Mouse (Mus musculus): ENCODE measurements around the gene Kcnq5. TPM values are rescaled to one million over a fixed set of nuclear protein-coding genes. Genes with fewer than 3 reads are reported as not detected.

Gene Kcnq5
- total and polyA plus RNA-seq, 3 experiments: 0.11 TPM; not detected in 2

GRCm38 (mm10) chr1:21829909-21830455, 131.8 kb downstream of the Kcnq5 start:
- no peaks in the 10 kb centered on the region for H3K36me3 ChIP-seq (replicated peaks)
- H3K4me1 ChIP-seq (ENCODE audit: insufficient read depth, low read depth, low read length): no peaks in the 10 kb centered on the region
- ATAC-seq (ENCODE audit: extremely low read depth, insufficient number of reproducible peaks, low FRiP score, poor library complexity, severe bottlenecking): no peak
- no peak for TF ChIP-seq GATA2 (IDR thresholded peaks at IDR 0.05; ENCODE audit: borderline replicate concordance, low read depth, low read length)
- no peak for TF ChIP-seq POLR2AphosphoS5 (IDR thresholded peaks at IDR 0.05; ENCODE audit: insufficient replicate concordance, low read depth, low read length)
- no peak for TF ChIP-seq CTCF (IDR thresholded peaks at IDR 0.05; ENCODE audit: low read depth, low read length)
- no peak for TF ChIP-seq TAL1 (conservative IDR thresholded peaks at IDR 0.05; ENCODE audit: low read depth, low read length)
- no peak for TF ChIP-seq GATA1 (IDR thresholded peaks at IDR 0.05; ENCODE audit: borderline replicate concordance, low read length)
- H3K9me3 ChIP-seq (replicated peaks): no peaks in the 10 kb centered on the region
- DNase-seq (ENCODE audit: low spot score): no peak
- H3K4me3 ChIP-seq (ENCODE audit: low read depth, low read length): no peak overlapping the region
- no peaks in the 10 kb centered on the region for H3K27me3 ChIP-seq (ENCODE audit: insufficient read depth, low read length)

- no peak for DNase-seq (ENCODE audit: low spot score)
- Histone ChIP-seq H3K4me3 (ENCODE audit: low read depth, low read length) (no peak overlapping the region), H3K9me3 (replicated peaks) (no peaks in the 10 kb centered on the region), H3K36me3 (replicated peaks) (no peaks in the 10 kb centered on the region), H3K4me1 (ENCODE audit: insufficient read depth, low read depth, low read length) (no peaks in the 10 kb centered on the region), H3K27me3 (ENCODE audit: insufficient read depth, low read length) (no peaks in the 10 kb centered on the region)
- TF ChIP-seq TAL1 (conservative IDR thresholded peaks at IDR 0.05; ENCODE audit: low read depth, low read length) (no peak), POLR2AphosphoS5 (IDR thresholded peaks at IDR 0.05; ENCODE audit: insufficient replicate concordance, low read depth, low read length) (no peak), CTCF (IDR thresholded peaks at IDR 0.05; ENCODE audit: low read depth, low read length) (no peak), GATA1 (IDR thresholded peaks at IDR 0.05; ENCODE audit: borderline replicate concordance, low read length) (no peak), GATA2 (IDR thresholded peaks at IDR 0.05; ENCODE audit: borderline replicate concordance, low read depth, low read length) (no peak)
- no peak for ATAC-seq (ENCODE audit: extremely low read depth, insufficient number of reproducible peaks, low FRiP score, poor library complexity, severe bottlenecking)
These were observed 141.6 kb downstream of the Kcnq5 start for GRCm38 (mm10) chr1:21820066-21820630.

GRCm38 (mm10) chr1:21805064-21805463, 156.7 kb downstream of the Kcnq5 start:
- H3K4me1 ChIP-seq (ENCODE audit: insufficient read depth, low read depth, low read length): no peaks in the 10 kb centered on the region
- H3K27me3 ChIP-seq (ENCODE audit: insufficient read depth, low read length): no peaks in the 10 kb centered on the region
- no peak overlapping the region for H3K4me3 ChIP-seq (ENCODE audit: low read depth, low read length)
- no peaks in the 10 kb centered on the region for H3K36me3 ChIP-seq (replicated peaks)
- no peaks in the 10 kb centered on the region for H3K9me3 ChIP-seq (replicated peaks)
- ATAC-seq (ENCODE audit: extremely low read depth, insufficient number of reproducible peaks, low FRiP score, poor library complexity, severe bottlenecking) (no peak), DNase-seq (ENCODE audit: low spot score) (no peak)
- TF ChIP-seq TAL1 (conservative IDR thresholded peaks at IDR 0.05; ENCODE audit: low read depth, low read length) (no peak), GATA2 (IDR thresholded peaks at IDR 0.05; ENCODE audit: borderline replicate concordance, low read depth, low read length) (no peak), POLR2AphosphoS5 (IDR thresholded peaks at IDR 0.05; ENCODE audit: insufficient replicate concordance, low read depth, low read length) (no peak), GATA1 (IDR thresholded peaks at IDR 0.05; ENCODE audit: borderline replicate concordance, low read length) (no peak), CTCF (IDR thresholded peaks at IDR 0.05; ENCODE audit: low read depth, low read length) (no peak)

- TF ChIP-seq POLR2AphosphoS5 (IDR thresholded peaks at IDR 0.05; ENCODE audit: insufficient replicate concordance, low read depth, low read length) (no peak), GATA2 (IDR thresholded peaks at IDR 0.05; ENCODE audit: borderline replicate concordance, low read depth, low read length) (no peak), TAL1 (conservative IDR thresholded peaks at IDR 0.05; ENCODE audit: low read depth, low read length) (no peak), CTCF (IDR thresholded peaks at IDR 0.05; ENCODE audit: low read depth, low read length) (no peak), GATA1 (IDR thresholded peaks at IDR 0.05; ENCODE audit: borderline replicate concordance, low read length) (no peak)
- no peaks in the 10 kb centered on the region for H3K9me3 ChIP-seq (replicated peaks)
- no peaks in the 10 kb centered on the region for H3K27me3 ChIP-seq (ENCODE audit: insufficient read depth, low read length)
- no peak overlapping the region for H3K4me3 ChIP-seq (ENCODE audit: low read depth, low read length)
- DNase-seq (ENCODE audit: low spot score) (no peak), ATAC-seq (ENCODE audit: extremely low read depth, insufficient number of reproducible peaks, low FRiP score, poor library complexity, severe bottlenecking) (no peak)
- H3K36me3 ChIP-seq (replicated peaks): no peaks in the 10 kb centered on the region
- H3K4me1 ChIP-seq (ENCODE audit: insufficient read depth, low read depth, low read length): no peaks in the 10 kb centered on the region
These were observed 157.3 kb downstream of the Kcnq5 start for GRCm38 (mm10) chr1:21804477-21804866.

DNA sequence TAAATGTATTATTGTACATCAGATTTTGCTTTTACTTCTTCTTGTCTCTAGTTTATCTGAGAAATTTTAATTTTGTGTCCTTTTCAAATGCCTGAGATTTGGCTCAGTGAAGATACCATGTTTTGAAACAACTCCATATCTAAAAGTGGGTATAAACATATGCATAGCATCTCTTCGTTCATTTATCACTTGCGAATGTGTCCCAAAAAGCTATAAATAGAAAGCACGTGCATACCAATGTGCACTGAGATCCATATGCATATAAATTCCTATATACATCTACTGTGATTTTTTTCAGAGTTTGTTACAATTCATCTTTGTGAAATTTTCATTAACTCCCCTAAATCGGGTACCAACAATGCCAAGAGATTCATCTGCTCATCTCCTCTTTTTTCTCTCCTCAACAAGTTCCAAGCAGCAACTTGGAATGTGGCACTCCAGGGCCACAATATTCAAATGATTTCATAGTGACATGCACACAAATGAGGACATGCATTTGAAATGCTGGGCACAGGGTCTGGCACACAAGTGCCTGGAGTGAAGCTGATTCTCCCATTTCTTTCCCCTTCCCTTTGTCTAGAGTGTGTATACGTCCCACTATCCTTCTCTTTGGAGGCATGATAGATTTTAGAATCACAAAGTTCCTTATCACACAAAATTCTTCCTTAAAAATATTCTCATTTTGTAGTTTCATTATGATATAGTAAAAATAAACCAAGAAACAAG, 157.8 kb downstream of the Kcnq5 start:
- Histone ChIP-seq H3K27me3 (ENCODE audit: insufficient read depth, low read length) (no peaks in the 10 kb centered on the region), H3K9me3 (replicated peaks) (no peaks in the 10 kb centered on the region), H3K4me3 (ENCODE audit: low read depth, low read length) (no peak overlapping the region), H3K36me3 (replicated peaks) (no peaks in the 10 kb centered on the region), H3K4me1 (ENCODE audit: insufficient read depth, low read depth, low read length) (no peaks in the 10 kb centered on the region)
- ATAC-seq (ENCODE audit: extremely low read depth, insufficient number of reproducible peaks, low FRiP score, poor library complexity, severe bottlenecking) (no peak), DNase-seq (ENCODE audit: low spot score) (no peak)
- TF ChIP-seq POLR2AphosphoS5 (IDR thresholded peaks at IDR 0.05; ENCODE audit: insufficient replicate concordance, low read depth, low read length) (no peak), TAL1 (conservative IDR thresholded peaks at IDR 0.05; ENCODE audit: low read depth, low read length) (no peak), GATA1 (IDR thresholded peaks at IDR 0.05; ENCODE audit: borderline replicate concordance, low read length) (no peak), CTCF (IDR thresholded peaks at IDR 0.05; ENCODE audit: low read depth, low read length) (no peak), GATA2 (IDR thresholded peaks at IDR 0.05; ENCODE audit: borderline replicate concordance, low read depth, low read length) (no peak)

DNA sequence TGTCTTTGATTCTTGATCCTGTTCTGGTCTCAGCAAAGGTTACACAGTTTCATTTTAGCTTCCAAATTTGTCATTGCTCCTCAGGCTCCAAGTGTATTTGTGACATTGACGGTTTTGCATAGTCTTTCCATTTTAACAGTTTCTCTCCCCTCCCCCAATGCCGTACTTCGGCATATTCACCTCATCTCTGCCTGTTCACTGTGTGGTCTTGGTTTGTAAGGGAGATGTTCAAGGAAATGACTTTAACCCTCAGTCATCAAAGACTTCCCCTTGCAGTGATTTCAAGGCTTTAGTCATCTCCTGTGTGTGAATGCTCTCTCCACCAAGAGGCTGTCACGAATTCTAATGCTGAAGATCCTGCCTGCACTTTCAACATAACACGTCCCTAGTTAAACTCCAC, 181.0 kb downstream of the Kcnq5 start:
- TF ChIP-seq GATA1 (IDR thresholded peaks at IDR 0.05; ENCODE audit: borderline replicate concordance, low read length) (no peak), TAL1 (conservative IDR thresholded peaks at IDR 0.05; ENCODE audit: low read depth, low read length) (no peak), POLR2AphosphoS5 (IDR thresholded peaks at IDR 0.05; ENCODE audit: insufficient replicate concordance, low read depth, low read length) (no peak), CTCF (IDR thresholded peaks at IDR 0.05; ENCODE audit: low read depth, low read length) (no peak), GATA2 (IDR thresholded peaks at IDR 0.05; ENCODE audit: borderline replicate concordance, low read depth, low read length) (no peak)
- Histone ChIP-seq H3K4me1 (ENCODE audit: insufficient read depth, low read depth, low read length) (no peaks in the 10 kb centered on the region), H3K27me3 (ENCODE audit: insufficient read depth, low read length) (no peaks in the 10 kb centered on the region), H3K36me3 (replicated peaks) (no peaks in the 10 kb centered on the region), H3K4me3 (ENCODE audit: low read depth, low read length) (no peak overlapping the region), H3K9me3 (replicated peaks) (no peaks in the 10 kb centered on the region)
- DNase-seq (ENCODE audit: low spot score) (no peak), ATAC-seq (ENCODE audit: extremely low read depth, insufficient number of reproducible peaks, low FRiP score, poor library complexity, severe bottlenecking) (no peak)

Data from G1E (cell line).